Mouse (Mus musculus): Measurements from ENCODE around the gene Npepps.

GRCm38 (mm10) chr11:97226131-97226530 lies 54.3 kb downstream of the Npepps start:
- TF ChIP-seq POLR2A (IDR thresholded peaks at IDR 0.05; ENCODE audit: insufficient read depth, low read depth, low read length) (no peak), CTCF (IDR thresholded peaks at IDR 0.05) (no peak)

Measured in heart, adult 2 months (tissue).